Mouse (Mus musculus) neural tube, embryonic 13.5 days (tissue): ENCODE measurements around the gene Pik3c2g. TPM values are rescaled to one million over a fixed set of nuclear protein-coding genes. Genes with fewer than 3 reads are reported as not detected.

Source experiments
- polyA plus RNA-seq: library from polyadenylated mRNA; unstranded; fragments of >200 nt; fragmentation: Nextera tagmentation; extraction: Ambion mirVana; gene quantifications from 2 replicates; pipeline ENCODE4 v1.2.1, GENCODE M21; 2015

The Pik3c2g gene
- polyA plus RNA-seq, 1 experiment from 2014 or later, result 0.21 TPM

Other genes starting within 250 kb of the Pik3c2g start
- not detected in 2 replicates for gene Rergl, start 85.2 kb upstream of the Pik3c2g start, polyA plus RNA-seq